Mouse (Mus musculus): ENCODE measurements around the gene Cadps2. TPM values are rescaled to one million over a fixed set of nuclear protein-coding genes. Genes with fewer than 3 reads are reported as not detected.

Cadps2 gene
- total and polyA plus RNA-seq, 3 experiments: not detected

DNA sequence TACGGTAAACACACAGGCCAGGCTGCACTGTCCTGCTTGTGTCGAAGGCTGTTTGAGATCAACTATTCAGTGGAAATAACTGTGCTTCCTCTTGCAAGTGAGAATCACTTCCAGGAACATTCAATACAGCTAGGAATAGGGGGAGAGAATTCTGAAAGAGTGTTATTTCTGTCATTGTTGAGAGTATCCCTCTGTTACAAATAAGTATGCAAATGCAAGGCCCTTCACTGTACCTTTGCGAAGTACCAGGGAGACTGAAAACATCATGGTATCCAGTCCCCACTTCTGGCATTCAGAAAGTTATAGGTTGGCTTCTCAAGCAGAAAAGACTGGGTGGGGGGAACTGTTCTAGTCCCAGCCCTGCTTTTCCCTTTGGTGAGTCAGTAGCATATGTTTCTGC, 581.2 kb downstream of the Cadps2 start:
- Histone ChIP-seq H3K9me3 (replicated peaks; ENCODE audit: low read length) (peaks cover 5% of the 10 kb centered on the region), H3K4me3 (replicated peaks in 1 of 3; ENCODE audit: low read depth in 2 of 3, low read length in 2 of 3, poor library complexity in 1 of 3) (no peak overlapping the region), H3K36me3 (replicated peaks in 1 of 2; ENCODE audit: control insufficient read depth in 1 of 2, insufficient read depth in 1 of 2, low read length in 1 of 2) (no peaks in the 10 kb centered on the region), H3K79me2 (replicated peaks; ENCODE audit: control insufficient read depth, extremely low read depth, insufficient read depth, poor library complexity, severe bottlenecking) (no peaks in the 10 kb centered on the region), H3K4me1 (ENCODE audit: control insufficient read depth in 1 of 2, insufficient read depth in 2 of 2) (no peaks in the 10 kb centered on the region), H3K27ac (ENCODE audit: insufficient read depth, low read depth) (no peak overlapping the region), H3K27me3 (replicated peaks) (no peaks in the 10 kb centered on the region), H3K4me2 (ENCODE audit: insufficient read depth, low read depth, poor library complexity, severe bottlenecking) (no peak overlapping the region), H3K9ac (ENCODE audit: insufficient read depth, low read depth) (no peak overlapping the region)
- in situ Hi-C loops (cut with MboI; ENCODE audit: low pct_ligation_motif_present, low pct_unique_long_range_greater_than_20kb, low sequenced_read_pairs): no loop called here
- dilution Hi-C loops (cut with MboI; ENCODE audit: extremely low pct_ligation_motif_present, extremely low pct_unique_long_range_greater_than_20kb, low sequenced_read_pairs): no loop called here
- TF ChIP-seq MYC (IDR thresholded peaks at IDR 0.05; ENCODE audit: low read depth, low read length): no peak
- TF ChIP-seq NRF1 (IDR thresholded peaks at IDR 0.05; ENCODE audit: low read depth, low read length): no peak
- TF ChIP-seq CHD1 (IDR thresholded peaks at IDR 0.05; ENCODE audit: low read depth, low read length): no peak
- no peak for TF ChIP-seq EP300 (IDR thresholded peaks at IDR 0.05; ENCODE audit: low read length)
- TF ChIP-seq POLR2A (IDR thresholded peaks at IDR 0.05; ENCODE audit: low read depth, low read length): no peak
- DNase-seq (ENCODE audit: extremely low read depth): no peak

DNA sequence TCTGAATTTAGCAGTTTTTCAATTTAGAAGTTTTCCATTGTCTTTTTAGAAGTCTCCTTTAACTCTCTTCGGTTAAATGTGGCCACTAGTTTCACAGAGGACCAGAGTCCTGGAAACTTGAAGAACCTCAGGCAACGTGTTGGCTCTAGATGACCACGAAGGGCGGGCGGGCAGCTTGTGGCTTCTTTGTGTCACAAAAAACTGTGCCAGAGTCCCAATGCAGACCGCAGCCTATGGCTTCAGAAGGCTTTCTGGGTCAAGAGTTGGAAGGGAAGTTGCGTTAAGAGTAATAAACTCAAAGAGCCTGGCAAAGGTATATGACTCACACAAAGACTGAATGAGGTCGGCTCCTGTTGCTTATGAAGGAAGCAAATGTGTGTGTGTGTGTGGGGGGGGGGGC, 584.1 kb downstream of the Cadps2 start:
- DNase-seq (ENCODE audit: extremely low read depth): no peak
- in situ Hi-C loops (cut with MboI; ENCODE audit: low pct_ligation_motif_present, low pct_unique_long_range_greater_than_20kb, low sequenced_read_pairs) (no loop called here), dilution Hi-C loops (cut with MboI; ENCODE audit: extremely low pct_ligation_motif_present, extremely low pct_unique_long_range_greater_than_20kb, low sequenced_read_pairs) (no loop called here)
- no peak overlapping the region for H3K4me2 ChIP-seq (ENCODE audit: insufficient read depth, low read depth, poor library complexity, severe bottlenecking)
- no peak overlapping the region for H3K27ac ChIP-seq (ENCODE audit: insufficient read depth, low read depth)
- no peak for TF ChIP-seq TCF12 (IDR thresholded peaks at IDR 0.05; ENCODE audit: low read depth, low read length)
- no peak for TF ChIP-seq MAX (IDR thresholded peaks at IDR 0.05; ENCODE audit: low read length)
- TF ChIP-seq MEF2A (IDR thresholded peaks at IDR 0.05; ENCODE audit: borderline replicate concordance, low read depth, low read length): no peak
- TF ChIP-seq KAT2A (IDR thresholded peaks at IDR 0.05; ENCODE audit: insufficient replicate concordance, low read length): no peak
- no peak for TF ChIP-seq ETS1 (conservative IDR thresholded peaks at IDR 0.05; ENCODE audit: low read depth, low read length)
- TF ChIP-seq HCFC1 (IDR thresholded peaks at IDR 0.05; ENCODE audit: low read depth, low read length): no peak
- TF ChIP-seq POLR2AphosphoS2 (IDR thresholded peaks at IDR 0.05; ENCODE audit: low read depth, low read length): no peak
- no peak for TF ChIP-seq ZKSCAN1 (IDR thresholded peaks at IDR 0.05; ENCODE audit: borderline replicate concordance, low read depth, low read length)
- no peak for TF ChIP-seq MXI1 (IDR thresholded peaks at IDR 0.05; ENCODE audit: low read depth, low read length)
- no peak for TF ChIP-seq CTCF (conservative IDR thresholded peaks at IDR 0.05 in 1 of 2, IDR thresholded peaks at IDR 0.05 in 1 of 2; ENCODE audit: low read depth in 2 of 2, low read length in 2 of 2)
- TF ChIP-seq USF2 (conservative IDR thresholded peaks at IDR 0.05; ENCODE audit: low read depth, low read length): no peak
- no peak for TF ChIP-seq GABPA (IDR thresholded peaks at IDR 0.05; ENCODE audit: insufficient replicate concordance, low read depth, low read length)
- TF ChIP-seq ELF1 (IDR thresholded peaks at IDR 0.05; ENCODE audit: low read depth, low read length): no peak
- no peak for TF ChIP-seq SMC3 (IDR thresholded peaks at IDR 0.05; ENCODE audit: low read depth, low read length)
- no peak for TF ChIP-seq ZC3H11A (IDR thresholded peaks at IDR 0.05; ENCODE audit: low read depth, low read length)
- no peak for TF ChIP-seq E2F4 (IDR thresholded peaks at IDR 0.05; ENCODE audit: insufficient replicate concordance, low read depth, low read length)
- TF ChIP-seq PAX5 (IDR thresholded peaks at IDR 0.05; ENCODE audit: low read length): no peak
- no peaks in the 10 kb centered on the region for H3K79me2 ChIP-seq (replicated peaks; ENCODE audit: control insufficient read depth, extremely low read depth, insufficient read depth, poor library complexity, severe bottlenecking)
- H3K36me3 ChIP-seq (replicated peaks in 1 of 2; ENCODE audit: control insufficient read depth in 1 of 2, insufficient read depth in 1 of 2, low read length in 1 of 2): no peaks in the 10 kb centered on the region
- H3K4me3 ChIP-seq (replicated peaks in 1 of 3; ENCODE audit: low read depth in 2 of 3, low read length in 2 of 3, poor library complexity in 1 of 3): no peak overlapping the region
- peaks cover 7% of the 10 kb centered on the region for H3K9me3 ChIP-seq (replicated peaks; ENCODE audit: low read length)
- H3K4me1 ChIP-seq (ENCODE audit: control insufficient read depth in 1 of 2, insufficient read depth in 2 of 2): no peaks in the 10 kb centered on the region
- H3K9ac ChIP-seq (ENCODE audit: insufficient read depth, low read depth): no peak overlapping the region
- no peaks in the 10 kb centered on the region for H3K27me3 ChIP-seq (replicated peaks)

Measured in CH12.LX (cell line).